8 mouse cellular contexts compared by ENCODE assay signal in the genomic region with DNA sequence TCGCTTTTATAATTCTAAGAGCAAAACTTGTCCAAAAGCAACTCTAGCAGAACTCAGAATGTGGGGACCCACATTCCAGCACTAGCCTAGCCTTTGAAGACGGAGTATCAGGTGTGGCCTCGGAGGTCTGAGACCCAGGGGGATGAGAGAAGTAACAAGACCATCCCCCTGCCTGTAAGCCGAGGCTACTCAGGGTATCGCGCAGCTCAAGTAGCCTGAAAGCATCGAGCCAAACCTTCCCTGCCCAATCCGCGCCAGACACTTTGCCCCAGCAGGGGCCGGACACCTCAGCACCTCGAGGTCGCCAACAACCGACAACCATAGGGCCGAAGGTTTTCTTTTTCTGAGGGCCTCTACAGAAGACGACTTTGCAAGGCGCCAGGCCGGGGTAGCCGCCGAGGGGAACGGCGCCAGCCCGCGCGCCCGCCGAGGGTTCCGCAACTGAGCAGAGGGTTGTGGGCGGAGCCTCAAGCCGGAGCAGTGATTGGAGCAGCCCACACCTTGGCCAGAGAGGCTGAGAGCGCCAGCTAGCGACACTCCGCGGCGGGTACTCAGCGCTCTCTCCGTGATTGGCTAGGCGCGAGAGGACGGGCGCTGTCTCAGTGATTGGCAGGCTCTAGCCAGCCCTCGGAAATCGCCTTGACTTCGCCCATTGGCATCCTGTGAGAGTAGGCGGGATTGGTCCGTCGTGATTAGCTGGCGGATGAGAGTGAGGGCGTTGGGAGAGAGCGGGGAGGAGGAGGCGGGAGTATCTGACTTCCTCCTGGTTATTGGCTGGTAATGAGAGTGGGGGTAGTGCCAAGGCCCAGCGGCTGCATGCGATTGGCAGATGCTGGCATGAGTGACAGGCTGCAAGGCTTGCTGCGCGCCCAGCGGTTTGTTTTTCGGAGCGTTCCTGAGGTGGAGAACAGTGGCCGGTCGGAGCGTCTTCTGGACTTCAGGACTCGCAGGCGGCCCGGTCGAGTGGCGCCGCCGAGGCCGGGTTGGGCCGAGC. TPM values are rescaled to one million over a fixed set of nuclear protein-coding genes. Genes with fewer than 3 reads are reported as not detected.
A peak's percentile ranks its signal among the peaks of the same experiment; 100 is the strongest.
DNase-seq lines count a peak whose midpoint lies in the region; ATAC-seq lines count a peak whose summit lies in the region.

Gene Map3k3 (plus strand): TSS at position 906 of the 994 bp plus-strand sequence.

- no peaks in the 10 kb centered on the region for H3K36me3 ChIP-seq in lung, embryonic 16.5 days (ENCODE audit: control insufficient read depth, insufficient read depth, low read length)

- DNase-seq in MEL-GATA-1-ER (ENCODE audit: extremely low read depth, low read depth) = peak; percentile 99
- DNase-seq in cerebellum, adult 8-10 months = peak; percentile 99
- peak; percentile 99 for DNase-seq in forelimb bud, embryonic 11.5 days (ENCODE audit: low read depth, low spot score)
- peak; percentile 99 for DNase-seq in layer of hippocampus, adult 9-10 months (ENCODE audit: low spot score)
- peak; percentile 91 for DNase-seq in ovary, postnatal 10 days (ENCODE audit: low spot score)
- peak; percentile 97 to 98 for DNase-seq in thymus, postnatal 10 days (ENCODE audit: low spot score in 2 of 2)

- H3K27ac ChIP-seq in lung, embryonic 16.5 days (ENCODE audit: low read length) = peak within 1 kb of the TSS; percentile 100

- peaks cover 13% of the 10 kb centered on the region for H3K4me1 ChIP-seq in lung, embryonic 16.5 days (replicated peaks; ENCODE audit: control insufficient read depth, insufficient read depth, low read length)

- H3K4me2 ChIP-seq in lung, embryonic 16.5 days (ENCODE audit: low read depth, low read length) = peak within 1 kb of the TSS; percentile 91

- peak; percentile 98 to 99 for ATAC-seq in hematopoietic stem cell, adult 5-6 weeks (replicated peaks in 1 of 2; ENCODE audit: insufficient read depth in 1 of 2, low FRiP score in 2 of 2, low TSS enrichment in 1 of 2, low read depth in 1 of 2, poor library complexity in 2 of 2, severe bottlenecking in 2 of 2)
- ATAC-seq in lung, embryonic 16.5 days (ENCODE audit: low read depth) = peak; percentile 97

- peak within 1 kb of the TSS; percentile 92 for H3K4me3 ChIP-seq in lung, embryonic 16.5 days (ENCODE audit: low read length)

- no peaks in the 10 kb centered on the region for H3K27me3 ChIP-seq in lung, embryonic 16.5 days (ENCODE audit: control insufficient read depth, insufficient read depth, low read depth, low read length)

- no peaks in the 10 kb centered on the region for H3K9me3 ChIP-seq in lung, embryonic 16.5 days (ENCODE audit: control insufficient read depth, low read length)

- WGBS in lung, embryonic 16.5 days = under 1% methylated on average over 69 of the region's 69 CpGs

- peak within 1 kb of the TSS; percentile 98 for H3K9ac ChIP-seq in lung, embryonic 16.5 days (ENCODE audit: low read length)

RNA-seq across cellular contexts. Expression of gene Map3k3, which starts in this region (rescaled TPM):
- 37.0 and 42.3 TPM in 2 replicates for total RNA-seq in hematopoietic stem cell, adult 5-6 weeks (2017)
- polyA plus RNA-seq in lung, embryonic 16.5 days (2015; fragmentation: Nextera tagmentation; extraction: Ambion mirVana) = 13.9 and 15.8 TPM in 2 replicates

Comparison
In these comparisons a context has a peak if more than half of its experiments do, and no peak if none do; other contexts are left out.
1. Peak in every context shown above with its lines: DNase-seq, ATAC-seq, H3K4me3 ChIP-seq and H3K27ac ChIP-seq.